Mouse (Mus musculus) yolk sac, embryonic 10.5 days (tissue): ENCODE measurements around the gene Vps11.
"Not testable (repeated sequence)": the region's sequence is repeated elsewhere in the genome, so short reads cannot be mapped to it uniquely, and the experiment has no call there.

ENCODE experiments used
- DNase-seq: peaks from one replicate; pipeline ENCODE4 v3.0.0-alpha.2; 2017; ENCODE audit warnings: low spot score

The Vps11 gene

DNA sequence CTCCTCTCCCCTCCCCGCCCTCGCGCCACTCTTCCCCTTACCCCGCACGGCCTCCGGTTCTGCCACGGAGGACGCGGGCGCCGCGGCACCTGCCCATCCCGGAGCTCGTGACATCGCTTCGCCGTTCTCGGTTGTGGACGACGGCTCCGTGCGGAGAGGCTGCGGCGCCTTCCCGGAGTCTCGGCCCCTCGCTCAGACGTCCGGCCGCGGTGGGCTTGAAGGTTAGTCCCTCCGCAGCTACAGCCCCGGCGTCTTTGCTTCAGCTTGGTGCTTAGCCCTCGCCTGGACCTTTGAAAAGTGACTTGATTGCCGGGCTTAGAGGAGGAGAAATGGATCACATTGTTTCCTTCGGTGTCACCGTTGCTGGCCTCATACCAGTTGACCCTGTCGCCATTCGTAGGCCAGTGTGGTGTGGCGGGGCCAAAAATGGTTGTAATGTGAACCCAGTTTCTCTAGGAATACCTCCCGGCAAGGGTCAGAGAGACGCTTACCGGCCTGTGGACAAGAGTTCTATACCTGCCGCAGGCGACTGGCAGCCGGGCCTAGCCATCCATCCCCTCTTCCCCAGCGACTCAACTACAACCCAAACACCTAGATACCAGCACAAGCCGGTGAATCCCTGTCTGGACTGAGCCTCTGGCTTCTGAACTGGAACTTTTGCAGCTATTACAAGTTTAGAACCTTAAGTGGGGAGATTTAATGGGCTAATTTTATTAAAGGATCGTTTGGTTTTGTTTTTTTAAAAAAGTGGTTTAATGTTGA, 26.0 kb downstream of the Vps11 start:
- peak; percentile 50 for DNase-seq

DNA sequence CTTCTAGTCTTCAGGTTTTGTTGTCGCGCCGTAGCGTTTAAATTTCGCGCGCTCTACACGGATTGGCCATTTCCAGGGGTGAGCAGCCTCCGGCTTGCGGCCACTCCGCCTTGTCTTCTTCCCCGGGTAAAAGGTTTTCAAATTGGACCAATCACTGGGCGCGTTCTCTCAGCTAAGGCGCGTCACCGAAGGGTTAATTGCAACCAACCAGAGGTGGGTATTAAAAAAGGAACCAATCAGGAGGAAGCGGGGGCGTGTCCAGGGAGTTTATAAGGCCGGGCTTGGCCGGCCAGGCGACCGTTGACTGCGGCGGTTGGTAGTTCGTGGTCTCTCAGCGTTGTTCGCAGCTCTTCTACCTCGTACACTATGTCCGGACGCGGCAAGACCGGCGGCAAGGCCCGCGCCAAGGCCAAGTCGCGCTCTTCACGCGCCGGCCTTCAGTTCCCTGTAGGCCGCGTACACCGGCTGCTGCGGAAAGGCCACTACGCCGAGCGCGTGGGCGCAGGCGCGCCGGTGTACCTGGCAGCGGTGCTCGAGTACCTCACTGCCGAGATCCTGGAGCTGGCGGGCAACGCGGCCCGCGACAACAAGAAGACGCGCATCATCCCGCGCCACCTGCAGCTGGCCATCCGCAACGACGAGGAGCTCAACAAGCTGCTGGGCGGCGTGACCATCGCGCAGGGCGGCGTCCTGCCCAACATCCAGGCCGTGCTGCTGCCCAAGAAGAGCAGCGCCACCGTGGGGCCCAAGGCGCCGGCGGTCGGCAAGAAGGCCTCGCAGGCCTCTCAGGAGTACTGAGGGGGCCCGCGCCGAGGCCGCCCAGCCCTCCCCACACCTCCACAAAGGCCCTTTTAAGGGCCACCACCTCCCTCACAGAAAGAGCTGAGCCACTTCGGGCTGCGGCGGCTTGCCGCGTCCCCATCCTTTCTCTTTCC, 26.8 kb downstream of the Vps11 start, which contains the start of gene H2afx:
Gene H2afx (plus strand): TSS at position 299 of the 935 bp plus-strand sequence.
- DNase-seq, result peak; percentile 100

DNA sequence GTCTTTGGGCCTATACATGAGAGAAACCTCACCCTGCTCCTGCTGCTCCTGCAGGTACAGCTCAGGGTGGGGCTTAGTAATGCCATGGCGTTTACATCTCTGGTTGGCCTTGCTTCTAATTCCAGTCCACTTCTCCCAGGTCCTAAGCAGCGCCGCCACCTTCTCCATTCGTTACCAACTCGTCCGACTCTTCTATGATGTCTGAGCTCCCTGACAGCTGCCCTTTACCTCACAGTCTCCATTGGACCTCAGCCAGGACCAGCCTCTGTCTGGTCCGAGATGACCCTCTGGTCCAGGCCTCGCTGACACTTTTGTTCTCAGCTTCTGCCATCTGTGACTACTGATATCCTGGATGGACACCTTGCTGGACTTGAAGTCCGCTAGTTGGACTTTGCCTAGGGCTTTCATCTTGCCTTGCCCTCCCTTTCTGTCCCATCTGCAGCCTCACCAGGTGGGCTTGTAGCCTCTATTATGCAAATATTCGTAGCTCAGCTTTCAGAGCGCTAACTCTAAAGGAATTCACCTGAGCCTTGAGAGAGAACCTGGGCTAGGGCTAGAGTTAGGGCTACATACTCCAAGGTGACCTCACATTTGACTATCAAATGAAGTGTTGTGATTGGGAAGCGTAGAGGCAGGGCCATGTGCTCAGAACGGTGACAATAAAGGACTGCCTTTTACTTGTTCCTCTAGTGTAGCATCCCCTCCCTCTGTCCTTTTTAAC, 28.4 kb downstream of the Vps11 start:
- DNase-seq, result no peak

DNA sequence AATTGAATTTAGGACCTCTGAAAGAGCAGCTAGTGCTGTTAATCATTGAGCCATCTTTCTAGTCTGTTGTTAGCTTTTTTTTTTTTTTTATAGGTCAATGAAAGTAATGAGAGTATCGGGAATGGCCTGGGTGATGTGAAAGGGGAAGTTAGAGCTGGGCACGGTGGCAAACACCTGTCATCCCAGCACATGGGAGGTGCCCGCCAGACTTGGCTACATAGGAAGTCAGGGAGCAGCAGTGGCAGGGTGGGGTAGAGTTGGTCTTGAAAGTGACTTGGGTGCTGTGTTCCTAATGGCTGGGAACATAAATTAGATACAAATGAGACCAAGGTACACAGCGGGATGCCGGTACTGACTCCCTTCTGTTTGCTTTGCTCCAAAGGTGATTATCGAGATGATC, 30.7 kb downstream of the Vps11 start:
- DNase-seq, result no peak

DNA sequence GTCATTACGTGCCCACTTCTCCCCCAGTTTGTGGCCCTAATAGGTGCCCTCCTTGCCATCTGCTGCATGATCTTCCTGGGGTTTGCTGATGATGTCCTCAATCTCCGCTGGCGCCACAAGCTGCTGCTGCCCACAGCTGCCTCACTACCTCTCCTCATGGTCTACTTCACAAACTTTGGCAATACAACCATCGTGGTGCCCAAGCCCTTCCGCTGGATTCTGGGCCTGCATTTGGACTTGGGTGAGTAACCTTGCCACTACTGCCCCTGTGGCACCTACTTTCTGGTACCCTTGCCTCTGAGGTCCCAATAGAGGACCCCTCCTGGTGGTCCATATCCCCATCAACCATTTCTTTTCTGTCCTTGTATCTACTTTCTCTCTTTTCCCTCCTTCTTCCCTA, 33.5 kb downstream of the Vps11 start:
- DNase-seq, result no peak

DNA sequence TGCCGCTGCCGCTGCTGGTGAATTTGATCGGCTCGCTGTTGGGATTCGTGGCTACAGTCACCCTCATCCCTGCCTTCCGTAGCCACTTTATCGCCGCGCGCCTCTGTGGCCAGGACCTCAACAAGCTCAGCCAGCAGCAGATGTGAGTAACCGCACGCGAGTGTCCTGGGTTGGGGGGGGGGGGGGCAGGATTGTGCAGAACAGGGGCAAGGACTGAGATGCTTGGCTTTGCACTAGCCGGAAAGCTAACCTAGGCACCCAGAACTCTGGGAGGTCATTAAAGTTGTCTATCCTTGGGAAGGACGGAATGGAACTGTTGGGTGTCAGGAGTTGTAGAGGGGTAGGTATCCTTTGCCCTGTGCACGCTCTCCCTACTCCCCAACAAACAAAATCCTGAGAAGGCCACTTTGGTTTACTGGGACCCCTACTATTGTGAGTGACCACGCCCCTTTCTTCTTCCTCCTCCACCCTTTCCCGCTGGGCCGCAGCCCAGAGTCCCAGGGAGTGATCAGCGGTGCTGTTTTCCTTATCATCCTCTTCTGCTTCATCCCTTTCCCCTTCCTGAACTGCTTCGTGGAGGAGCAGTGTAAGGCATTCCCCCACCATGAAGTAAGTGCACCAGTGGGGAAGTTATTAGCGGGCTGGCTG, 34.3 kb downstream of the Vps11 start:
- no peak for DNase-seq

DNA sequence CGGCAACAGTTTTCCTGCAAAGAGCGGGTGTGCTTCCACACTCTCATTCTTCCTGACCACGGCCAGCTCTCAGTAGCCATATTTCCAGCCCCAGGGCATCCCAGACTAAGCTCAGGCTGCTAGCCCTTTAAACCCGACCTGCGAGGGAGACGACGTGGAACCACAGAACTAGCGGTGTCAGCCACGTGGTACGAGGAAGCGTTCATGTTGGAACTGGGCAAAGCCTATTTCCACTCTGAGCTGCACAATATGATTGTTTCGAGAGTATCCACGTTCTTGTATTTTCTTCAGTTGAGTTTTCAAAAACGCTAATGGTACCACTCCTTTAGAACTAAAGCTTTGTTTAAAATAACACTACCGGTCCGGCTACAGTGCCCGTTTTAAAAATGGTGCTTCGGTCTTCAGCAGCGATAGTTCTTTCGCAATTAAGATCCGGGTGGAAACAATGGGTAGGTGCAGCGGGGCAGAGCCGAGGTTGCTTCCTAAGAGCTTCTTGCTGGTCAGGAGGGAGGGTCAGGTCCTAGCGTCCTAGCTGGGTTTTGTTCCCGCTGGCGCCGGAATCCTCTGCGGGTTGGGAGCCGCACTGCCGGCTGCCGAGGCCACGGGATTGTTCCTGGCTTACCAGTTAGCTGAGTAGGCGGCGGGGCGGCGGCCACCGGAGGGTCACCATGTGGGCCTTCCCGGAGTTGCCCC, 35.0 kb downstream of the Vps11 start:
- DNase-seq, result peak; percentile 90

DNA sequence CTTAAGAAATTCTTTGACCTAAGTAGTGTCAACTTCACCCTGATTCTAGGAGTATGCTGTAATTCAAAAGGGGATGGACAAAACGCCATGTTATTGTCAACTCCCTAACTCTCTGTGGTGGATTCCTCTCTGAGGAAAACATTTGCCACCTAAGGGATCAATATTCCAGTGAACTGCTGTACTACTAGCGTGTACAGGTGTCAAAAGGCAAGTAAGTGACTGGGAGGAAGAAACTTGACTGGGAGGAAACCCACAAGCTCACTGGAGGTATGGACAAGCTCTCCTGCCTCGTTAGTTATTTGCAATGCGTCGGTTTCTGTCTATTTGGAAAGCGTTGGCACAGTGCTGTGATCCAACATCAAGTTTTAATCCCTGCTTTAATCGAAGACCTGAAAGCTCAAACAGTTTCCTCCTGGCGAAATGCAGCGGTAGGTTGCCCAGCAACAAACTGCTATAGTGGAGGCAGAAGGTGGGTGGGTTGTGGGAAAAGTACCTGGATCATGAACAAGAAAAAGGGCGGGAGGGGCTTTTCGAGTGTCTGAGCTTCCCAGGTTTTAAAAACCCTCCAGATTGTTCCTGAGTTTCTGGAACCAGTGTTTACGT, 35.6 kb downstream of the Vps11 start, which contains the start of gene Dpagt1:
Gene Dpagt1 (plus strand): TSS at position 252 of the 603 bp plus-strand sequence.
- DNase-seq, result no peak

DNA sequence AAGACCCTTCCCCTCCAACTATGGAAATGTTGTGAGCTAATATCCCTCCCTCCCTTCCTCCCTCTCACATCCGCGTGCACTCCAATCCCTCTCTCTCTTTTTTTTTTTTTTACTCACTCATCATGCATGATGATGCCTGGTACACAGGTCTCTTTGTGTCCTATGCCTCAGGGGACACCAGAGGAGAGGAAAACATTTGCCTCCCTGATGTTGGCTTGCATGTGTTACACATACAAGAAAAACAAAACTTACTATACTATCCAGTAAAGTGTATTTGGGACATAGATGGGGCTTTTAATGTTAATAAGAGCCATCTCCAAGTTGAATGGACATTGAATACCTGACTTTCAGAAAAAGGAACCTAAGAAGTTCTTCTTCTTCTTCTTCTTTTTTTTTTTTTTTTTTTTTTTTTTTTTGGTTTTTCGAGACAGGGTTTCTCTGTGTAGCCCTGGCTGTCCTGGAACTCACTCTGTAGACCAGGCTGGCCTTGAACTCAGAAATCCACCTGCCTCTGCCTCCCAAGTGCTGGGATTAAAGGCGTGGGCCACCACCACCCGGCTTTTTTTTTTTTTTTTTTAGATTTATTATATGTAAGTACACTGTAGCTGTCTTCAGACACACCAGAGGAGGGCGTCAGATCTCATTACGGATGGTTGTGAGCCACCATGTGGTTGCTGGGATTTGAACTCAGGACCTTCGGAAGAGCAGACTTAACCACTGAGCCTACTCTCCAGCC, 36.3 kb downstream of the Vps11 start:
- not testable (repeated sequence) for DNase-seq

DNA sequence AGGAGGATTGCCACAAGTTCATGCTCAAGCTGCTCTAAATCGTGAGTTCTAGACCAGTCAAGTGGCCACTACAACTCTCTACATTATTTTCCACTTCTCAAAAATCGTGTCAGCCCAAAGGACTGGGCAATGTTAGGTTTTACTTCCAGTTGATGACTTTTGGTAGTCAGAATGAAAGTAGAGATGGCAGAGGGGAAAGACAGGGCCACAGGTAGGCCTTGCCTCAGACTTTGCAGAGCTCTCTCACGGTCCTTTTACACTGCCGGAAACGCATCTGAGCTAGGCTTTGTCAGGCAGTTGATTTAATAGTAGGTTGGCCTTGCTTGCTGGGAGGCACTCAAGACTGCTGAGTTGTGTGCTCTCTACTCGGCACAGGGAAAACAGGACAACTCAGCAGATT, 37.3 kb downstream of the Vps11 start:
- no peak for DNase-seq

DNA sequence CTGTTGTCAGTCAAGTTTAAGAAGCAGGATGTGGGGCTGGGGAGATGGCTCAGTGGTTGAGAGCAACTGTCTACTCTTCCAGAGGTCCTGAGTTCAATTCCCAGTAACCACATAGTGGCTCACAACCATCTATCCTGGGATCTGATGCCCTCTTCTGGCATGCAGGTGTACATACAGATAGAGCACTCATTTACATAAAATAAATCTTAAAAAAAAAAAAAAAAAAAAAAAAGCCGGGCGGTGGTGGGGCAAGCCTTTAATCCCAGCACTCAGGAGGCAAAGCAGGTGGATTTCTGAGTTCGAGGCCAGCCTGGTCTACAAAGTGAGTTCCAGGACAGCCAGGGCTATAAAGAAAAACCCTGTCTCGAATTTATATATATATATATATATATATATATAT, 37.8 kb downstream of the Vps11 start:
- not testable (repeated sequence) for DNase-seq

DNA sequence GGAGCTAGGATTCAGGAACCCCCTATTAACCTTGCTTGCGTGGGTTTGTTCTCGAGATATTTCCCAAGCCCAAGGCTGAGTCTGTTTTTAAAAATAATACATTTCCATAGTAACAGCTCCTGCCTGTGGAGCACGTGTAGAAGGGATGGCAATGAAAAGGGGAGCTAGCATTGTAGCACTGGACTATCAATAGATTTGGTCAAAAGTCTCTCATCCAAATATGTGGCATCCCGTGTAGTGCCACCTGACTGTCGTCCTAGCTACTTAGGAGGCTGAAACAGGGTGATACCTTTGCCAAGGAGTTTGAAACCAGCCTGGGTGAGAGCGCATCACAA, 40.7 kb downstream of the Vps11 start:
- no peak for DNase-seq

DNA sequence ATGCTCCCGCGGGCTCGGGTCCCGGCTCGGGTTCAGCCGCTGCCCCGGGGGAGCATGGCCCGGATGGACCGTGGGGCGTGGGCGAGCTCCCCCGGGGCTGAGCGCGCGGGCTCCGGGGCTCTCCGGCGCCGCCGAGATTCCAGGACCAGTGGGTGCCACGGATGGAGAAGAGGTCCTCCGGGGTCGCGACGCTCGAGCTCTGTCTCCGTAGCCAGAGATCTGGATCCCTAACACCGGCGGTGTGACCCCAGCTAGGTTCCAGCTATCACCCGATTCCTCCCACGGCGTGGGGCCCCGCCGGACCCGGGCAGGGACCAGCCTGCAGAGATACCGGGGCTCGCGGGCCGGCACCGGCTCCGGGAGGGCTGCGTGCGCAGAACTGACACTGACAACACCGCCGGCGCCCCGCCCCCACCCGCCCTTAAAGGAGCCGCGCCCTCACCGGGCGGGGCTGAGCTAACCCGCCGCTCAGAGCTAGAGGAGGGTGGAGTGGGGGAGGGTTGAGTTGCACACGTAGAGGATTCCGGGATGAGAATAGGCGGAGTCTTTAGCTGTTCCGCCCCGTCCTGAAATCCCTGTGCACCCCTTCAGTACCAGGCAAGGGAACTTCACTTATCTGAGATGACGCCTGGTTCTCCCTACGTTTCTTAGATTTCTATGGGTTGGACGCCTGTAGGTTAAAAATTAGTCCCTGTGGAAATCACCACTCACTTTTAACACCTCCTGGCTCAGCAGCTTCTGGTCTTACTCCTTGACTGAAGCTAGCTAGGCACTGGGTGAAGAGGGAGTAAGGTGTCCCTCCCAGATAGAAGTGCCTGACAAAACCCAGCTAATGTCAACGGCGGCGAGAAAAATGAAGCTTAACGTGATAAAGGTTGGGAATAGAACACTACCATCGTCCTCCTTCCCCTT, 41.3 kb downstream of the Vps11 start, which contains the start of gene C2cd2l:
Gene C2cd2l (minus strand): TSS at position 399 of the 912 bp plus-strand sequence.
- peak; percentile 96 for DNase-seq

DNA sequence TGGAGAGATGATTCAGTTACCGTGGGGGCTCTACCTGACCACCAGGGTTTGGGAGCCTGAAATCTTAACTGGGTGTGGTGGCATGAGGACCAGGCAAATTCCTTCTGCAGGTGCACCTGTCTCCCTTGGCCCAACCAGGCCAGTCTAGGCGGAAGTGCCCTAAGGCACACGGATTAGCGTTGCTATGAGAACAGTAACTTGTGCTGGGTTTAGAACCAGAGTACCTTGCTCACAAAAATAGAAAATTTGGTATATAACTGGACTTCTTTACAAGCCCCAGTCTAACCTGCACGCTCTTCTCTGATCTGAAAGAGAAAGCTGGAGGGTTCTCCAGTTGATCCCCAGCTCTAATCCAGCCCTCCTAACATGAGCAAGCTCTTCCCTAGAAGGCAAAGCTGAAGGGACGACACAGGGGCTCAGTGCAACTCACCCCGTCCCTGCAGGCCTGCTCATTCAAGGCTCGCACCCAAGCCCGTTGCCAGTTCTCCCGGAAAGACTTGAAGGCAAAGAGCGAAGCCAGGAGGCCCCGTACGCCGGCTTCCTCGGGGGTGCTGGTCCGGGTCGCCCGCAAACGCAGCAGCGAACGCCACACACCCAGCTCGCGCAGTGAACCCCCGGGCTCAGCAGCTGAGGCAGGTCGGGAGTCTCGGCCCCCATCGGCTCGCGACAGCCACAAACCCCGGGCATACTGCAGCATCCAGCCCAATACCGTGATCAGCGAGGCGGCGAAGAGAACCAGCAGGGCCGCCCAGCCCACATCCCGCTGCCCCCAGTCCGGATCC, 42.2 kb downstream of the Vps11 start:
- no peak for DNase-seq

DNA sequence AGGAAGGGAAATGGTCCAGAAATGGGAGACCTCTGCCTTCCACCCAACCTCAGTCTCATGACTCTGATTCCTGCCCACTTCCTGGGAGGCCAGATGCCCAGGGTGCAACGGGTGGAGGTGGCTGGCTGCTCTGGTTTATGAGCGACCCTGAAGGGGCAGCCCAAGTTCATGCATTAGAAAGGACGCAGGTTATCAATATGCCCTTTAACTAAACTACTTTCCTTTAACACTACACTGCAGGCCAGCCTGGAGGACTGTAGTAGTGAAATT, 42.7 kb downstream of the Vps11 start:
- DNase-seq, result no peak

DNA sequence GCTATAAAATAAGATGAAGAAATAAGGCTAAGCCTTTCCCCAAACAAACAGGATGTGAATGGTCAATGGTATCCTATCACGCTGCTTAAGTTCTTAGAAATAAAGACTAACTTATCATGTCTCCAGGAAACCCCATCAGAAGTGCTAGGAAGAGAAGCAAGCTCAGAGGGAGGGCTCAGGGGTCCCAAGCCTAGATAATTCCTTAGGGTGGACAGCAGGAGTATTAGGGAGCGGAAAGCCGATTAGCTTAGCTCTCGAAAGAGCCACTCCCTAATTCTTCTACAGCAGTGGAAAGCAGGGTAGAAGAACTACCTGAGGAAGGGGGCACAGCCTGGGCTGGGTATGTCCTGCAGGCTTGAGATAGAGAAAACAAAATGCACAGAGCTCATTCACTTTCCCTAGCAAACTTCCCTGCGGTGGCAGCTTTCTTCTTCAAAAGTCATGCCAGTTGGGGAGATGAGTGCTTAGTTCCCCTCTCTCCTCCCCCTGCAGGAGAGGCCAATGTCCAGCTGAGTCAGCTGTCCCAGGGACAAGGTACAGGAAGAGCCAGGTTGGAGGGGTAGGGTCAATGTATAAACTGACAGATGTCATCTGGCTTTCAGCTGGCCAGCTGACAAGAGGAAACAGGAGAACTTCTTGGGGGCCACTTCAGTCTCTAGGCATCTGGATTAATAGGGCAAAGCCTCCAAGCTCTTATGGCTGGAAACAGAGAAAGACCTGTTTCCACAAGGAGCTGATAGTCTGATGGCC, 43.2 kb downstream of the Vps11 start:
- peak; percentile 80 for DNase-seq

DNA sequence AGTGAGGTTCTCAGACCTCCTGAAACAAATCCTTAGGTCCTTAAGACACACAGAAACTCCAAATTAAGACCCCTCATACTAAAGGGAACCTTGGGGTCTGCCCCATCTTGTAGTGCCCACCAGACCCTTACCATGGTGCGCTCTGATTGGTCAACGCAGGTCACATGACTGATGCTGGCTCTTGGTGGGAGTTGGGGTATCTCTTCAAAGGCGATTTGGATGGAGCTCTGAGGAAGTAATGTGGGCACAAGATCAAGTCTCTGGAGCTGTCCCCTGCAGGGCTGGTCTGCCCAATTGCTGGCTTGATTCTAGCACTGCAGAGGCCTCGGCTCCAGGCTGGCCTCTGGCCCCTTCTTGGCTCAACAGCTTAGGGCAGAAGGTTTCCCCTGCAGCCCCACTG, 44.0 kb downstream of the Vps11 start:
- DNase-seq, result no peak

DNA sequence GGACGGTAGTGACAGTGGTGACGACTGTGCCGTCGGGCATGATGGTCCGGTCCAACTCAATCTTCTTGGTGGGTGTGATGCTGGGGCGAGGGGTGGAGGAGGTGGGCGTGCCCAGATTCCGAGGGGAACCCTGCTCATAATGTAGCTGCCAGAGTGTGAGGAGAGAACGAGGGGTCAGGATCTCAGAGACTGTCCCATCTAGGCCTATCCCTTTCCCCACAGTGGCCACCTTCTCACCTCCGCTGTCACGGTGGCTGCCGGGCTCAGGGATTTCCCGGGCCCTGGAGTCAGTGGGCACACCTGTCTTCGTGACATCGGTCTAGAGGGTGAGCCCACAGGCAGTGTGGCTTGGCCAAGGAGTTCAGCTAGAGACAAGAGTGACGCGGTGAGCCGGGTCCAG, 46.6 kb downstream of the Vps11 start:
- DNase-seq, result no peak
